Mouse (Mus musculus) midbrain, embryonic 11.5 days (tissue): ENCODE measurements around the gene Gm8947. TPM values are rescaled to one million over a fixed set of nuclear protein-coding genes. Genes with fewer than 3 reads are reported as not detected.

Source experiments
- ATAC-seq: fragments of 200-750 bp; cut with Nextera tagmentation; 2 replicates; pipeline ENCODE4 v1.8.0; 2017; ENCODE audit warnings: moderate TSS enrichment, moderate library complexity; ENCODE audit not compliant: low FRiP score
- DNase-seq: peaks from one replicate; pipeline ENCODE4 v3.0.0; 2015; ENCODE audit warnings: low spot score; ENCODE audit errors: missing footprints
- H3K27ac ChIP-seq: fragments of 300-500 bp; sonication (generic); 2 replicates; pipeline ENCODE4 v1.5.1; 2014; ENCODE audit warnings: low read depth, low read length
- H3K27me3 ChIP-seq: fragments of 300-500 bp; sonication (generic); 2 replicates; pipeline ENCODE4 v1.6.1; 2014; ENCODE audit warnings: mild to moderate bottlenecking, low read length, moderate library complexity, mixed read lengths; ENCODE audit not compliant: control insufficient read depth, insufficient read depth
- H3K36me3 ChIP-seq: fragments of 300-500 bp; sonication (generic); 2 replicates; pipeline ENCODE4 v1.6.1; 2014; ENCODE audit warnings: mild to moderate bottlenecking, low read length, moderate library complexity, mixed read lengths; ENCODE audit not compliant: control insufficient read depth, insufficient read depth
- H3K4me1 ChIP-seq: fragments of 300-500 bp; sonication (generic); 2 replicates; pipeline ENCODE4 v1.6.1; 2014; ENCODE audit warnings: low read length; ENCODE audit not compliant: control insufficient read depth, insufficient read depth
- H3K4me2 ChIP-seq: fragments of 300-500 bp; sonication (generic); 2 replicates; pipeline ENCODE4 v1.6.1; 2014; ENCODE audit warnings: mild to moderate bottlenecking, moderate library complexity
- H3K4me3 ChIP-seq: fragments of 300-500 bp; sonication (generic); 2 replicates; pipeline ENCODE4 v1.5.1; 2014; ENCODE audit warnings: low read depth, low read length
- H3K9ac ChIP-seq: fragments of 300-500 bp; sonication (generic); 2 replicates; pipeline ENCODE4 v1.6.1; 2014; ENCODE audit warnings: low read length
- H3K9me3 ChIP-seq: fragments of 300-500 bp; sonication (generic); 2 replicates; pipeline ENCODE4 v1.6.1; 2016; ENCODE audit warnings: low read length; ENCODE audit not compliant: control insufficient read depth
- WGBS: fragments of 180-500 bp; shearing (Covaris S2); extraction: QIAGEN DNeasy Blood & Tissue Kit; methylation state at CpG from one replicate; pipeline ENCODE4 v1.1.7; 2014; 5-methylcytosine and 5-hydroxymethylcytosine counted together
- polyA plus RNA-seq: library from polyadenylated mRNA; unstranded; fragments of >200 nt; fragmentation: Nextera tagmentation; extraction: Ambion mirVana; gene quantifications from 2 replicates; pipeline ENCODE4 v1.2.1, GENCODE M21; 2014

Gm8947 gene
- polyA plus RNA-seq, 1 experiment from 2014 or later, result 0.42 TPM

GRCm38 (mm10) chr1:151232346-151232745 is 40.2 kb downstream of the Gm8947 start:
- H3K27me3 ChIP-seq, result no peaks in the 10 kb centered on the region
- peaks cover 2% of the 10 kb centered on the region; the same call in 1 of the 2 replicates for H3K4me1 ChIP-seq
- H3K27ac ChIP-seq, result no peak overlapping the region
- WGBS, result 83% methylated on average over 3 of the region's 3 CpGs
- no peaks in the 10 kb centered on the region; the same call in 1 of the 2 replicates for H3K9me3 ChIP-seq
- H3K4me2 ChIP-seq, result no peak overlapping the region
- ATAC-seq (no peak), DNase-seq (no peak)
- no peaks in the 10 kb centered on the region for H3K36me3 ChIP-seq
- no peak overlapping the region for H3K9ac ChIP-seq
- no peak overlapping the region for H3K4me3 ChIP-seq

GRCm38 (mm10) chr1:151233756-151234155 is 41.6 kb downstream of the Gm8947 start:
- Histone ChIP-seq H3K4me3 (no peak overlapping the region), H3K9me3 (no peaks in the 10 kb centered on the region; the same call in 1 of the 2 replicates), H3K4me1 (peaks cover 2% of the 10 kb centered on the region; the same call in 1 of the 2 replicates), H3K36me3 (no peaks in the 10 kb centered on the region), H3K27ac (no peak overlapping the region), H3K9ac (no peak overlapping the region), H3K27me3 (no peaks in the 10 kb centered on the region), H3K4me2 (no peak overlapping the region)
- DNase-seq, result no peak
- no peak for ATAC-seq
- WGBS, result 93% methylated on average over 3 of the region's 3 CpGs

- DNase-seq, result peak; percentile 85
- no peak overlapping the region for H3K27ac ChIP-seq
- no peak overlapping the region for H3K4me3 ChIP-seq
- H3K36me3 ChIP-seq, result no peaks in the 10 kb centered on the region
- ATAC-seq, result peak; percentile 67; the same call in 1 of the 2 replicates
- peaks cover 2% of the 10 kb centered on the region; the same call in 1 of the 2 replicates for H3K4me1 ChIP-seq
- H3K4me2 ChIP-seq, result no peak overlapping the region
- 9% methylated on average over 2 of the region's 2 CpGs for WGBS
- H3K9me3 ChIP-seq, result no peaks in the 10 kb centered on the region; the same call in 1 of the 2 replicates
- H3K9ac ChIP-seq, result no peak overlapping the region
- no peaks in the 10 kb centered on the region for H3K27me3 ChIP-seq
These were observed 43.4 kb downstream of the Gm8947 start for GRCm38 (mm10) chr1:151235574-151235973.

GRCm38 (mm10) chr1:151236141-151236930 is 44.2 kb downstream of the Gm8947 start:
- H3K4me3 ChIP-seq, result no peak overlapping the region
- H3K27ac ChIP-seq, result no peak overlapping the region
- no peaks in the 10 kb centered on the region for H3K27me3 ChIP-seq
- ATAC-seq (0 out of 2 replicates have a peak, but pooled peaks have one; percentile 8), DNase-seq (peak; percentile 81)
- 81% methylated on average over 13 of the region's 13 CpGs for WGBS
- H3K36me3 ChIP-seq, result no peaks in the 10 kb centered on the region
- peaks cover 2% of the 10 kb centered on the region; the same call in 1 of the 2 replicates for H3K4me1 ChIP-seq
- H3K9me3 ChIP-seq, result no peaks in the 10 kb centered on the region; the same call in 1 of the 2 replicates
- H3K9ac ChIP-seq, result no peak overlapping the region
- no peak overlapping the region for H3K4me2 ChIP-seq

- no peaks in the 10 kb centered on the region for H3K27me3 ChIP-seq
- H3K9ac ChIP-seq, result no peak overlapping the region
- H3K4me2 ChIP-seq, result no peak overlapping the region
- H3K9me3 ChIP-seq, result no peaks in the 10 kb centered on the region; the same call in 1 of the 2 replicates
- H3K27ac ChIP-seq, result no peak overlapping the region
- DNase-seq, result no peak
- no peak overlapping the region for H3K4me3 ChIP-seq
- ATAC-seq, result no peak
- WGBS, result 83% methylated on average over 3 of the region's 3 CpGs
- H3K36me3 ChIP-seq, result no peaks in the 10 kb centered on the region
- peaks cover 2% of the 10 kb centered on the region; the same call in 1 of the 2 replicates for H3K4me1 ChIP-seq
These were observed 45.6 kb downstream of the Gm8947 start for GRCm38 (mm10) chr1:151237780-151238179.

GRCm38 (mm10) chr1:151243332-151243731 is 51.2 kb downstream of the Gm8947 start:
- H3K27me3 ChIP-seq, result no peaks in the 10 kb centered on the region
- H3K36me3 ChIP-seq, result no peaks in the 10 kb centered on the region
- no peaks in the 10 kb centered on the region for H3K4me1 ChIP-seq
- no peaks in the 10 kb centered on the region for H3K9me3 ChIP-seq
- 91% methylated on average over 4 of the region's 4 CpGs for WGBS
- no peak for DNase-seq
- no peak for ATAC-seq
- H3K9ac ChIP-seq, result no peak overlapping the region
- H3K27ac ChIP-seq, result no peak overlapping the region
- H3K4me3 ChIP-seq, result no peak overlapping the region
- no peak overlapping the region for H3K4me2 ChIP-seq

Other genes starting within 250 kb of the Gm8947 start
- gene Hmcn1, start 198.9 kb upstream of the Gm8947 start, polyA plus RNA-seq, result 6.0 and 7.8 TPM in 2 replicates
- gene Gm47985, start 9.8 kb upstream of the Gm8947 start, polyA plus RNA-seq, result 0.52 and 0.75 TPM in 2 replicates
- 0.36 TPM in 1 of 2 replicates, not detected in the other for gene Gm47995, start 6.1 kb downstream of the Gm8947 start, polyA plus RNA-seq
- gene 3110040M04Rik, start 11.7 kb downstream of the Gm8947 start, polyA plus RNA-seq, result 0.38 TPM in 1 of 2 replicates, not detected in the other
- not detected in 2 replicates for gene Gm47996, start 17.8 kb downstream of the Gm8947 start, polyA plus RNA-seq
- 434 and 473 TPM in 2 replicates for gene Ivns1abp, start 152.1 kb downstream of the Gm8947 start, polyA plus RNA-seq
- gene Swt1, start 236.1 kb downstream of the Gm8947 start, polyA plus RNA-seq, result 23.6 and 27.8 TPM in 2 replicates
- gene Trmt1l, start 236.2 kb downstream of the Gm8947 start, polyA plus RNA-seq, result 54.3 and 56.7 TPM in 2 replicates